Mouse (Mus musculus): ENCODE results near the gene Asb4.

- TF ChIP-seq CTCF (IDR thresholded peaks at IDR 0.05), result no peak
- TF ChIP-seq EP300 (IDR thresholded peaks at IDR 0.05), result no peak
These were observed 43.8 kb downstream of the Asb4 start for GRCm38 (mm10) chr6:5427033-5427432.

Measured in lung, postnatal 0 days (tissue).